Mouse (Mus musculus) stomach, embryonic 14.5 days (tissue): ENCODE data around the gene Elovl1. TPM values are rescaled to one million over a fixed set of nuclear protein-coding genes. Genes with fewer than 3 reads are reported as not detected.

Source experiments
- ATAC-seq: fragments of 200-750 bp; cut with Nextera tagmentation; 2 replicates; pipeline ENCODE4 v1.8.0; 2017; ENCODE audit warnings: low read depth, moderate TSS enrichment; ENCODE audit not compliant: insufficient number of reproducible peaks, insufficient read depth, low FRiP score
- H3K27ac ChIP-seq: fragments of 300-500 bp; sonication (generic); 2 replicates; pipeline ENCODE4 v1.5.1; 2014; ENCODE audit warnings: mild to moderate bottlenecking, low read length, moderate library complexity, mixed read lengths
- H3K27me3 ChIP-seq: fragments of 300-500 bp; sonication (generic); 2 replicates; pipeline ENCODE4 v1.6.1; 2014; ENCODE audit warnings: low read length, control low read depth, mixed read lengths; ENCODE audit not compliant: control insufficient read depth, insufficient read depth
- H3K36me3 ChIP-seq: fragments of 300-500 bp; sonication (generic); 2 replicates; pipeline ENCODE4 v1.6.1; 2014; ENCODE audit warnings: mild to moderate bottlenecking, control low read depth, low read length, moderate library complexity, mixed read lengths; ENCODE audit not compliant: control insufficient read depth, insufficient read depth
- H3K4me1 ChIP-seq: fragments of 300-500 bp; sonication (generic); 2 replicates; pipeline ENCODE4 v1.6.1; 2014; ENCODE audit warnings: low read length, control low read depth, mixed read lengths; ENCODE audit not compliant: control insufficient read depth, insufficient read depth
- H3K4me2 ChIP-seq: fragments of 300-500 bp; sonication (generic); replicated peaks from 2 replicates; pipeline ENCODE4 v1.6.1; 2014; ENCODE audit warnings: low read depth, low read length, control low read depth
- H3K4me3 ChIP-seq: fragments of 300-500 bp; sonication (generic); 2 replicates; pipeline ENCODE4 v1.5.1; 2014; ENCODE audit warnings: low read depth, low read length, control low read depth
- H3K9ac ChIP-seq: fragments of 300-500 bp; sonication (generic); replicated peaks from 2 replicates; pipeline ENCODE4 v1.6.1; 2014; ENCODE audit warnings: low read depth, mild to moderate bottlenecking, control low read depth, low read length, moderate library complexity, mixed read lengths
- H3K9me3 ChIP-seq: fragments of 300-500 bp; sonication (generic); 2 replicates; pipeline ENCODE4 v1.6.1; 2016; ENCODE audit warnings: low read depth, low read length, control low read depth; ENCODE audit not compliant: control insufficient read depth
- WGBS: fragments of 180-500 bp; shearing (Covaris S2); extraction: QIAGEN DNeasy Blood & Tissue Kit; methylation state at CpG from one replicate; pipeline ENCODE4 v1.1.7; 2014; 5-methylcytosine and 5-hydroxymethylcytosine counted together
- polyA plus RNA-seq: library from polyadenylated mRNA; unstranded; fragments of >200 nt; fragmentation: Nextera tagmentation; extraction: Ambion mirVana; gene quantifications from 2 replicates; pipeline ENCODE4 v1.2.1, GENCODE M21; 2014

Elovl1 gene
- polyA plus RNA-seq, 1 experiment from 2014 or later: 109 TPM

DNA sequence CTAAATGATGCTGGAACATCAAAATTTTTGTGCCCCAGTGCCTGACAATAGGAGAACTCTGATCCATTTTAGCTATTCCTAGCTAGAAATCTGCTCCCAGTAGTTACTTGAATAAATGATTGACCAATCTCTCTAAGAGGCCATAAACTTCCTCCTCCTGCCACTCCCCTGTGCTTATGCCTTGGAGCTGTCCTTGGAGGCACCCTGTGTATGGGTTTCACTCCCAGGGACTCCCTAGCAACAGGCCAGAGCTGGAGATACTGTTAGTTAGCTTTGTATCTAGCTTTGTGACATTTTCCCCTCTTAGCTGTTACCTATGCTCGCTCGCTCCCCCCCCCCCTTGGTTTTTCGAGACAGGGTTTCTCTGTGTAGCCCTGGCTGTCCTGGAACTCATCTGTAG is 6.5 kb upstream of the Elovl1 start:
- H3K9me3 ChIP-seq: no peaks in the 10 kb centered on the region
- H3K4me3 ChIP-seq: no peak overlapping the region
- no peak for ATAC-seq
- 95% methylated on average over 3 of the region's 3 CpGs for WGBS
- H3K36me3 ChIP-seq: peaks cover 14% of the 10 kb centered on the region
- H3K27ac ChIP-seq: no peak overlapping the region
- no peak overlapping the region for H3K4me2 ChIP-seq
- H3K27me3 ChIP-seq: no peaks in the 10 kb centered on the region
- no peaks in the 10 kb centered on the region for H3K4me1 ChIP-seq
- H3K9ac ChIP-seq: no peak overlapping the region

DNA sequence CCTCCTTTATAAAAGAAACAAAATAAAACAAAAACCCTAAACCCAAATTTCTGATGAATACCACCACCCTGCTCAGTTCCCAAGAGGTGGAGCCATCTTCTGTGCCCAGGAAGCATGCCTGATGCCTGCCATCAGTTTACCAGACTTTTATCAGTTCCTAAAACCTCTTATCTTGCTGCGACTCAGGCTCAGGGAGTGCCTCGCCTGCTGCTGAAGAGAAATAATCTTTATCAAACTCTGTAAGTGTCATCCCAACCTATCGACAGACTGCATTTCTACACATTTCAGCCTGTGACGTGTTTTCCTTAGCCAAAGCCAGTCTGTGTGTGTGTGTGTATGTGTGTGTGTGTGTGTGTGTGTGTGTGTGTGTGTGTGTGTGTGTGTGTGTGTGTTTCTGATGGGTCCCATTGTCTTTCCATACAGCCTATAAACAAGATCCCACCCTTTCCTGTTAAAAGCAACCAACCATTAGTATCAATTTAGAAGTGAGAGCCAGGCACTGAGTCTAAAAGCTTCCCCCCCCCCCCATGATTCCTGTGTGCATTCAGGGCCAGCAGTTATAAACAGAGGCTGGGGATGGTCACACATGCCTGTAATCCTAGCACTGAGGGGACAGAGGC is 3.2 kb upstream of the Elovl1 start:
- peaks cover 17% of the 10 kb centered on the region; the same call in 1 of the 2 replicates for H3K4me1 ChIP-seq
- H3K9ac ChIP-seq: no peak overlapping the region
- H3K9me3 ChIP-seq: no peaks in the 10 kb centered on the region
- WGBS: 62% methylated on average over 4 of the region's 4 CpGs
- no peak overlapping the region for H3K4me3 ChIP-seq
- H3K27me3 ChIP-seq: no peaks in the 10 kb centered on the region
- H3K27ac ChIP-seq: no peak overlapping the region
- peaks cover 10% of the 10 kb centered on the region for H3K36me3 ChIP-seq
- no peak overlapping the region for H3K4me2 ChIP-seq
- no peak for ATAC-seq

DNA sequence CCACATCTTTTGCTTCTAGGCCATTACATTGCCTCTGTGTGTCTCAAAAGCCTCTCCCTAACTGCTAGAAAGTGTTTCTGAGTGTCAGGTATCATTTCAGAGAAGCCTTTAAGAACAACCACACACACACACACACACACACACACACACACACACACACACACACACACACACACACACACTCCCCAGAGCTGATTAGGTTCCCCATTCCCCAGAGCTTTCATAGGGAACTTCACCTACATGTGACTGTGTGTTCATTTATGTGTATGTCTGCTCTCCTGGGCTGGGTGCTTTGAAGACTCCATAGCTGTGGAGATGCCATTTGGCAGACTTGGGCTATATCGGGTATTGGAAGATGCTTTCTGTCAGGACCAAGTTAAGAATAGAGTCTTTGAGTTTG is 2.5 kb upstream of the Elovl1 start:
- Histone ChIP-seq H3K9ac (no peak overlapping the region), H3K27me3 (no peaks in the 10 kb centered on the region), H3K27ac (no peak overlapping the region), H3K36me3 (peaks cover 6% of the 10 kb centered on the region), H3K4me2 (no peak overlapping the region), H3K4me1 (peaks cover 23% of the 10 kb centered on the region; the same call in 1 of the 2 replicates), H3K9me3 (no peaks in the 10 kb centered on the region), H3K4me3 (no peak overlapping the region)
- 93% methylated on average over 1 of the region's 1 CpGs for WGBS
- no peak for ATAC-seq

DNA sequence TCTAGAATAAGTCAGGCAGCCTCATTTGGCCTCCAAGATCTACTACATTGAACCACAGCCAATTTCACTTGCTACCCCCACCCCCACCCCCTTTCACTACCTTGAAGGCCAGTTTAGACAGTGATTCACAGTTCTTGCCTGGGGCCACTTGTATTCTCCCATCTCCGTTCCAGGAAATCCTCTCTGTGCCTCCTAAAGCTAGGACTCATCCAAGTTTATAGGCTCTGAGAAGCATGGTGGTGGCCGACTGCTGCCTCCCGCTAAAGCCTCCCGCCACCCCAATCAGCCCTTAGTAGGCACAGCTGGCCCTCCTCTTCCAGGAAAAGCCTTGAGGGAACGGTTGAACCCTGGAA is 502 bp upstream of the Elovl1 start:
- peak overlapping the region; percentile 88 for H3K4me2 ChIP-seq
- WGBS: 3% methylated on average over 5 of the region's 5 CpGs
- H3K4me3 ChIP-seq: peak overlapping the region; percentile 76
- H3K36me3 ChIP-seq: peaks cover 19% of the 10 kb centered on the region
- H3K4me1 ChIP-seq: peaks cover 23% of the 10 kb centered on the region; the same call in 1 of the 2 replicates
- no peak for ATAC-seq
- H3K27ac ChIP-seq: peak overlapping the region; percentile 87
- H3K9me3 ChIP-seq: no peaks in the 10 kb centered on the region
- no peaks in the 10 kb centered on the region for H3K27me3 ChIP-seq
- peak overlapping the region; percentile 76; the same call in 1 of the 2 replicates for H3K9ac ChIP-seq

DNA sequence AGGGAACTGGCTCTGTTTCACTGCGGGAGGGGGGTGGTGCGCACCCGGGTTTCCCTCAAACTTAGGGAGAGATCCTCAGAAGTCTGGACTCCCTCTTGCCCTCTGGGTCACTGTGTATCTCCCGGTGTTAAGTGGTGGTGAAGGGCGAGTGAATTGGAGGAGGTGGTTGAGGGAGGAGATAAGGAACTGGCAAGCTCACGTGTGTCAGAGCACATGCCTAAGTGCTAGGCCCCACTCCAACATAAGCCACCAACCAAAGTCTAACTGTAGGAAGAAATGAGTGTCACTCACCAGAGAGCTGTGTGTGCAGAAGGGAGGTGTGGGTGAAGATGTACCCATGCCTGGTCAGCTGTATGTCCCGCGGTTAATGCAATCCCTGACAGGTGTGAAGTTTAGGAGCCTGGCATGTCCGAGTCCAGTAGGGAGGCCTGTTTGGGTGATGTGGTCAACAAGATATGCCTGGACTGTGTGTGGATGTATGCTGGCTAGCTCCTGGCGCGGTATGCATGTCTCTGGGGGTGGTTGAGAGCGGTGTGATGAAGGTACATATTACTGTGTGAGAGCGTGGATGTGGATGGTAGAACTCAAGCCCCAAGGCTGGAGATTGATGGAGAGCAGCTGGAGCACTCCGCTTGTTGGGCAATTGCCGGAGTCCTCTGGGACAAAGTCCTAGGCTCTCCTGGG is 780 bp downstream of the Elovl1 start:
- Histone ChIP-seq H3K4me1 (peaks cover 23% of the 10 kb centered on the region; the same call in 1 of the 2 replicates), H3K27me3 (no peaks in the 10 kb centered on the region), H3K4me3 (peak overlapping the region; percentile 76), H3K9ac (peak overlapping the region; percentile 76), H3K36me3 (peaks cover 29% of the 10 kb centered on the region), H3K9me3 (no peaks in the 10 kb centered on the region), H3K27ac (peak overlapping the region; percentile 87; the same call in 1 of the 2 replicates), H3K4me2 (peak overlapping the region; percentile 88)
- peak; percentile 11; the same call in 1 of the 2 replicates for ATAC-seq
- WGBS: 32% methylated on average over 15 of the region's 15 CpGs

DNA sequence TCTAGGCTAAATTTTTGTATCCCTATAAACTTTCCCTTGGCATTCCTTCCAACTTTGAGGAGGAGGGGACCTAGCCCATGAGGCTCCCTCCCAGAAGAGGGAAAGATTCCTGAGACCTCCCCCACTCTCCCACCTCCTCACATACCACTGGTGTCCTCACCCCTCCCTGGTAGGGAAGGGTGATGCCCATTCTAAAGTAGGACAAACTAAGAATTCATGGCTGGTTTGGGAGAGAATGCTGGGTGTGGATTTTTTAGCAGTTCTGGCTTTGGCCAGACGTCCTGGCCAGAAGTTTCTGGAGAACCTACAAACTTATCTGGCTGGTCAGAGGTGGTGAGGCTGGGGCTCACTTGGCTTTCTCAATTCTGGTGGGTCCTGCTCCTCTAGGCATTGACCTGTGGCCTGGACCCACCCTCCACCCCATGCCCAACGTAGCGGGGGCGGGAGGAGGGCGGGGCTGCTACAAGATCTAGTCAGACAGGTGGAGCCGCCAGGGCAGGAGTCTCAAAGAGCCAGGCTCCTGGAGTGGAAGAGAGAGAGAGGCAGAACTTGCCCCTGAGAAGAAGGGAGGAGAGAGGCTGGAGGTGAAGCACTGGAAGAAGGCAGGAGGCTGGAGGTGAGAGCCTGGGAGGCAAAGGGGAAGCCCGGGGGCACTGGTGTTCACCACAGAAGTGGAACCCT is 1.5 kb downstream of the Elovl1 start:
- H3K9ac ChIP-seq: no peak overlapping the region
- ATAC-seq: no peak
- H3K27ac ChIP-seq: peak overlapping the region; percentile 18; the same call in 1 of the 2 replicates
- peaks cover 33% of the 10 kb centered on the region for H3K36me3 ChIP-seq
- WGBS: 28% methylated on average over 7 of the region's 7 CpGs
- peak overlapping the region; percentile 76 for H3K4me3 ChIP-seq
- H3K4me2 ChIP-seq: peak overlapping the region; percentile 88
- no peaks in the 10 kb centered on the region for H3K9me3 ChIP-seq
- H3K4me1 ChIP-seq: peaks cover 23% of the 10 kb centered on the region; the same call in 1 of the 2 replicates
- no peaks in the 10 kb centered on the region for H3K27me3 ChIP-seq

DNA sequence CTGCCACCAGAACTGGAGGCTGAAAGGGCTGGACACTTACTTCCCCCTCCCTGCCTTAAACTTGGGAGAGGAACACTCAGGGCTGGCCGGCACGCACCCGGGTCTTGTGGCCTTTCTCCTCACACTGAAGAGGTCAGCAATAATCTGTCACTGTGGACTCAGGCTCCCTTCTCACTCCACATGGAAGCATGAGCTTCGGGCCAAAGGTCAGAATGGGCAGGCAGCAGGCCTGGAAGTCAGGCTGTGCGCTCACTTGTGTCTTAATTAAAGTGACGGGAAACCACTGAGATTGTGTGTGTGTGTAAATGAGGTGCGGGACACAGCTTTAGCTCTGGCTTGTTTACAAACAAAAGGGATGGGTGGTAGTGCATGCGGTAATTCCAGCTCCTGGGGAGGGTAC is 4.4 kb downstream of the Elovl1 start:
- no peak overlapping the region for H3K9ac ChIP-seq
- no peaks in the 10 kb centered on the region for H3K9me3 ChIP-seq
- no peak for ATAC-seq
- peaks cover 33% of the 10 kb centered on the region for H3K4me1 ChIP-seq
- H3K27me3 ChIP-seq: no peaks in the 10 kb centered on the region
- H3K27ac ChIP-seq: no peak overlapping the region
- H3K4me3 ChIP-seq: no peak overlapping the region
- 70% methylated on average over 8 of the region's 8 CpGs for WGBS
- H3K4me2 ChIP-seq: no peak overlapping the region
- H3K36me3 ChIP-seq: peaks cover 39% of the 10 kb centered on the region

DNA sequence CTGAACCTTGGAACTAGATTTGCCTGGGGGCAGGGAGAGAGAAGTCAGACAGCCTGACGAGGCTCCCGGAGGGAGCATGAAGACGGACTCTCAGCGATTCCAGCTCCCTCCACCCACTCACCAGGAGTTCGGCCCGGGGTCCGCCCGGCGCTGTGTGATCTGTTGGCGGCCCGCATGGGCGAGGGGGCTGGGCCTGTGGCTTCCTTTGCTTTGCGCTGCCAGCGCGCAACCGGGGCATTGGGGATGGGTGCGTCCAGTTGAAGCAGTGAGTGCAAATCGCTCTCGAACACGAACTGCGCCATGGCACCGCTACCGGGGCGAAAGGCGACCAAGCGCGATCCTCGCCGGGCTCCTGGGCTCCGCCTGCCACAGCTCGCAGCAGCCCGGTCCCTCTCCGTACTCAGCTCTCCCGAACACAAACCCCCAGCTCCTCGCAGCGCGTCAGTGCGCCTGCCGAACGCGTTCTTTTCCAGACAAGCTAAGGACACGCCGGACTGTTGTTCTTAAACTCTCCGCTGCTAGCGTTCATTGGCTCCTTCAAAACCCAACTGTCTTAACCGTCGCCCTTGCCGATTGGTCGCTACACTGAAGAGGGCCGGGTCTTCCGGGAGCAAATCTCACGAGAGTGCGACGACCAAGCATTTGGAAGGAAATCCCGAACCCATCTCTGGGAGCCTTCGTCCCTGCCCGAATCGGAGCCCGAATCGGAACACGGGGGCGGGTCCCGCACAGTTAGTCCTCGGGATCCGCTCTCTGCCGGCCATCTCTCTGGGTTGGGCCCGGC is 9.1 kb downstream of the Elovl1 start, which contains the start of gene Cdc20:
Gene Cdc20 (minus strand): TSS at position 533 of the 784 bp plus-strand sequence.
- H3K9ac ChIP-seq: peak within 1 kb of the TSS; percentile 87
- H3K9me3 ChIP-seq: no peaks in the 10 kb centered on the region
- H3K27ac ChIP-seq: peak within 1 kb of the TSS; percentile 91
- peak within 1 kb of the TSS; percentile 92 for H3K4me2 ChIP-seq
- peaks cover 20% of the 10 kb centered on the region for H3K4me1 ChIP-seq
- WGBS: 1% methylated on average over 67 of the region's 67 CpGs
- no peaks in the 10 kb centered on the region for H3K27me3 ChIP-seq
- peak; percentile 94 for ATAC-seq
- peaks cover 26% of the 10 kb centered on the region for H3K36me3 ChIP-seq
- H3K4me3 ChIP-seq: peak within 1 kb of the TSS; percentile 74
